26 mouse cellular contexts compared by ENCODE assay signal in the genomic region with DNA sequence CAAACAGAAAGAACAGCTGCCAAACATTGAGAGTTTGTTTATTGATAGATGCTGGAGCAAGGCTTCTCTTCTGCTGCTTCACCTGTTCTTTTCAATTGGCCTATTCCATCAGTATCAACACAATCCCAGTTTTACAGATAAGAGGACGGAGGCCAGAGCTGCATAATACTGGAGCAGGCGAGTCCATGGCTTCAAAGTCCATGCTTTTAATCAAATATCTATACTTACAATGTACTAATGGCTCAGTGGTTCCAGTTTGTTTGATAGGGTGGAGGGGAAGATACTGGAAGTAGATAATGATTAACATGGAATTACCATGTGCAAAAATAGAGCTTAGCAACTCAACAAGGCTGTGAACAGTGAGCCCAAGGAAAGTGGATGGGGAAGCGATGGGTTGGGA.
"Had no signal": no experiment of that assay in that cellular context is flagged by ENCODE, and none has a peak within 500 bp of the region (broad histone marks: within the 10 kb centered on the region; RNA-seq: fewer than 3 reads in every experiment).

No protein-coding gene starts in this region.

- H3K4me3 ChIP-seq: heart, adult 2 months; heart, embryonic 13.5 days; heart, embryonic 15.5 days; hindbrain, embryonic 13.5 days; hindbrain, embryonic 15.5 days; kidney, embryonic 15.5 days; left cerebral cortex, adult 2 months; limb, embryonic 10.5 days; limb, embryonic 12.5 days; liver, embryonic 13.5 days had no signal

- H3K4me1 ChIP-seq: heart, embryonic 13.5 days; heart, embryonic 15.5 days; hindbrain, embryonic 15.5 days; kidney, embryonic 15.5 days; limb, embryonic 10.5 days; limb, embryonic 12.5 days; liver, embryonic 13.5 days had no signal

- ATAC-seq: hindbrain, postnatal 0 days had no signal

- DNase-seq: gastrocnemius, postnatal 14 days; gastrocnemius, postnatal 36 days; heart, adult 11 months; heart, adult 2 months; heart, postnatal 14 days; heart, postnatal 36 days; kidney, adult 11 months; kidney, adult 2 months; kidney, adult 9 months; kidney, postnatal 14 days; kidney, postnatal 36 days; layer of hippocampus, adult 9-11 months; layer of hippocampus, postnatal 36 days; liver; liver, embryonic 13.5 days had no signal

- H3K9me3 ChIP-seq: heart, embryonic 13.5 days; heart, embryonic 15.5 days; hindbrain, embryonic 13.5 days; hindbrain, embryonic 15.5 days; kidney, embryonic 15.5 days; limb, embryonic 10.5 days; limb, embryonic 12.5 days; liver, embryonic 13.5 days had no signal

- H3K36me3 ChIP-seq: heart, embryonic 13.5 days; heart, embryonic 15.5 days; hindbrain, embryonic 13.5 days; hindbrain, embryonic 15.5 days; kidney, embryonic 15.5 days; limb, embryonic 10.5 days; limb, embryonic 12.5 days; liver, embryonic 13.5 days had no signal

- H3K27ac ChIP-seq: heart, adult 2 months; heart, embryonic 13.5 days; heart, embryonic 15.5 days; hindbrain, embryonic 13.5 days; hindbrain, embryonic 15.5 days; hindbrain, postnatal 0 days; kidney, embryonic 15.5 days; kidney, postnatal 0 days; left cerebral cortex, adult 2 months; limb, embryonic 10.5 days; limb, embryonic 12.5 days; liver, embryonic 13.5 days had no signal

- H3K9ac ChIP-seq: heart, embryonic 13.5 days; heart, embryonic 15.5 days; hindbrain, embryonic 13.5 days; hindbrain, embryonic 15.5 days; kidney, embryonic 15.5 days; limb, embryonic 12.5 days; liver, embryonic 13.5 days had no signal

- H3K27me3 ChIP-seq: heart, embryonic 13.5 days; heart, embryonic 15.5 days; hindbrain, embryonic 15.5 days; kidney, embryonic 15.5 days; limb, embryonic 12.5 days; liver, embryonic 13.5 days had no signal

- H3K4me2 ChIP-seq: heart, embryonic 11.5 days; heart, embryonic 13.5 days; heart, embryonic 15.5 days; hindbrain, embryonic 13.5 days; hindbrain, embryonic 15.5 days; kidney, embryonic 15.5 days; limb, embryonic 12.5 days; liver, embryonic 13.5 days had no signal
